Mouse (Mus musculus) liver, embryonic 14.5 days (tissue): ENCODE measurements around the gene Fosb.

Source experiments
- CTCF ChIP-seq: IDR thresholded peaks from 2 replicates; pipeline ENCODE4 v1.5.1; 2016; ENCODE audit warnings: antibody characterized with exemption, low read depth, control low read depth
- EP300 ChIP-seq: IDR thresholded peaks from 2 replicates; pipeline ENCODE4 v1.6.1; 2016; ENCODE audit warnings: antibody characterized with exemption, low read depth

- TF ChIP-seq CTCF = peak; percentile 97
- TF ChIP-seq EP300 = peak; percentile 25; the same call in 1 of the 2 replicates
Measured at GRCm38 (mm10) chr7:19300501-19301421, 9.1 kb downstream of the Fosb start.
